Mouse (Mus musculus) hindbrain, embryonic 10.5 days (tissue): ENCODE measurements around the gene Fxr2. TPM values are rescaled to one million over a fixed set of nuclear protein-coding genes. Genes with fewer than 3 reads are reported as not detected.
A peak's percentile ranks its signal among the peaks of the same experiment; 100 is the strongest.

Experiments
- DNase-seq: peaks from one replicate; pipeline ENCODE4 v3.0.0-alpha.2; 2017; ENCODE audit warnings: low spot score
- H3K27ac ChIP-seq: fragments of 300-500 bp; sonication (generic); 2 replicates; pipeline ENCODE4 v1.5.1; 2016; ENCODE audit warnings: mild to moderate bottlenecking, moderate library complexity
- H3K27me3 ChIP-seq: fragments of 300-500 bp; sonication (generic); 2 replicates; pipeline ENCODE4 v1.6.1; 2016; ENCODE audit warnings: mild to moderate bottlenecking; ENCODE audit not compliant: poor library complexity, insufficient read depth, severe bottlenecking
- H3K36me3 ChIP-seq: fragments of 300-500 bp; sonication (generic); 2 replicates; pipeline ENCODE4 v1.6.1; 2016; ENCODE audit warnings: mild to moderate bottlenecking, moderate library complexity
- H3K4me1 ChIP-seq: fragments of 300-500 bp; sonication (generic); replicated peaks from 2 replicates; pipeline ENCODE4 v1.6.1; 2016; ENCODE audit warnings: mild to moderate bottlenecking
- H3K4me3 ChIP-seq: fragments of 300-500 bp; sonication (generic); 2 replicates; pipeline ENCODE4 v1.5.1; 2016; ENCODE audit warnings: mild to moderate bottlenecking, moderate library complexity
- H3K9me3 ChIP-seq: fragments of 300-500 bp; sonication (generic); 2 replicates; pipeline ENCODE4 v1.6.1; 2016; ENCODE audit warnings: mild to moderate bottlenecking, moderate library complexity
- WGBS: fragments of 180-500 bp; shearing (Covaris S2); methylation state at CpG from one replicate; pipeline ENCODE4 v1.1.7; 2016; 5-methylcytosine and 5-hydroxymethylcytosine counted together
- polyA plus RNA-seq: library from polyadenylated mRNA; unstranded; fragments of >200 nt; fragmentation: Nextera tagmentation; extraction: Ambion mirVana; gene quantifications from 2 replicates; pipeline ENCODE4 v1.2.1, GENCODE M21; 2016

The Fxr2 gene
- polyA plus RNA-seq, 1 experiment from 2014 or later: 47.4 TPM

GRCm38 (mm10) chr11:69653399-69653798, 20.6 kb downstream of the Fxr2 start:
- no peaks in the 10 kb centered on the region for H3K9me3 ChIP-seq
- H3K36me3 ChIP-seq: peaks cover 98% of the 10 kb centered on the region
- WGBS: 83% methylated on average over 5 of the region's 5 CpGs
- H3K4me3 ChIP-seq: no peak overlapping the region
- H3K27me3 ChIP-seq: no peaks in the 10 kb centered on the region
- peaks cover 34% of the 10 kb centered on the region for H3K4me1 ChIP-seq
- DNase-seq: no peak
- peak overlapping the region; percentile 16; the same call in 1 of the 2 replicates for H3K27ac ChIP-seq

- no peak for DNase-seq
- 49% methylated on average over 9 of the region's 9 CpGs for WGBS
- H3K4me1 ChIP-seq: peaks cover 34% of the 10 kb centered on the region
- no peak overlapping the region for H3K4me3 ChIP-seq
- no peaks in the 10 kb centered on the region for H3K9me3 ChIP-seq
- no peaks in the 10 kb centered on the region for H3K27me3 ChIP-seq
- 0 out of 2 replicates have a peak overlapping the region, but pooled peaks have one; percentile 66 for H3K27ac ChIP-seq
- peaks cover 97% of the 10 kb centered on the region for H3K36me3 ChIP-seq
Observed at GRCm38 (mm10) chr11:69654760-69655159, 22.0 kb downstream of the Fxr2 start.

- no peaks in the 10 kb centered on the region for H3K27me3 ChIP-seq
- H3K4me3 ChIP-seq: peak within 1 kb of the TSS; percentile 12; the same call in 1 of the 2 replicates
- peaks cover 97% of the 10 kb centered on the region for H3K36me3 ChIP-seq
- H3K9me3 ChIP-seq: no peaks in the 10 kb centered on the region
- peaks cover 34% of the 10 kb centered on the region for H3K4me1 ChIP-seq
- H3K27ac ChIP-seq: peak within 1 kb of the TSS; percentile 66
- WGBS: 23% methylated on average over 34 of the region's 34 CpGs
- peak; percentile 78 for DNase-seq
Observed at GRCm38 (mm10) chr11:69655264-69656064, 22.7 kb downstream of the Fxr2 start, which contains the start of gene Sox15. TSS of gene Sox15 (plus strand) at chr11:69655314.

GRCm38 (mm10) chr11:69656065-69656455, 23.3 kb downstream of the Fxr2 start:
- Histone ChIP-seq H3K4me1 (peaks cover 37% of the 10 kb centered on the region), H3K9me3 (no peaks in the 10 kb centered on the region), H3K36me3 (peaks cover 91% of the 10 kb centered on the region), H3K27me3 (no peaks in the 10 kb centered on the region), H3K4me3 (0 out of 2 replicates have a peak overlapping the region, but pooled peaks have one; percentile 9), H3K27ac (peak overlapping the region; percentile 66)
- no peak for DNase-seq
- WGBS: 81% methylated on average over 5 of the region's 5 CpGs

- peak overlapping the region; percentile 66 for H3K27ac ChIP-seq
- 81% methylated on average over 10 of the region's 10 CpGs for WGBS
- no peaks in the 10 kb centered on the region for H3K27me3 ChIP-seq
- H3K9me3 ChIP-seq: no peaks in the 10 kb centered on the region
- peaks cover 84% of the 10 kb centered on the region for H3K36me3 ChIP-seq
- H3K4me3 ChIP-seq: no peak overlapping the region
- peaks cover 45% of the 10 kb centered on the region for H3K4me1 ChIP-seq
- peak; percentile 61 for DNase-seq
Observed at GRCm38 (mm10) chr11:69656617-69657461, 24.0 kb downstream of the Fxr2 start.

GRCm38 (mm10) chr11:69657462-69657881, 24.7 kb downstream of the Fxr2 start:
- Histone ChIP-seq H3K27me3 (no peaks in the 10 kb centered on the region), H3K27ac (no peak overlapping the region), H3K4me1 (peaks cover 46% of the 10 kb centered on the region), H3K36me3 (peaks cover 77% of the 10 kb centered on the region), H3K9me3 (no peaks in the 10 kb centered on the region), H3K4me3 (no peak overlapping the region)
- no peak for DNase-seq
- WGBS: 85% methylated on average over 15 of the region's 15 CpGs

- Histone ChIP-seq H3K27me3 (no peaks in the 10 kb centered on the region), H3K27ac (peak overlapping the region; percentile 95), H3K4me3 (peak overlapping the region; percentile 60), H3K9me3 (no peaks in the 10 kb centered on the region), H3K4me1 (peaks cover 37% of the 10 kb centered on the region), H3K36me3 (peaks cover 71% of the 10 kb centered on the region)
- WGBS: 82% methylated on average over 3 of the region's 3 CpGs
- DNase-seq: no peak
Observed at GRCm38 (mm10) chr11:69661221-69661881, 28.6 kb downstream of the Fxr2 start.

GRCm38 (mm10) chr11:69662213-69662966, 29.6 kb downstream of the Fxr2 start, which contains the start of gene Mpdu1:
TSS of gene Mpdu1 (minus strand) at chr11:69662642.
- peaks cover 69% of the 10 kb centered on the region for H3K36me3 ChIP-seq
- H3K27ac ChIP-seq: peak within 1 kb of the TSS; percentile 95
- H3K4me3 ChIP-seq: peak within 1 kb of the TSS; percentile 60
- H3K4me1 ChIP-seq: peaks cover 29% of the 10 kb centered on the region
- WGBS: under 1% methylated on average over 48 of the region's 48 CpGs
- H3K9me3 ChIP-seq: no peaks in the 10 kb centered on the region
- no peaks in the 10 kb centered on the region for H3K27me3 ChIP-seq
- DNase-seq: peak; percentile 97

GRCm38 (mm10) chr11:69662967-69663671, 30.3 kb downstream of the Fxr2 start:
- H3K36me3 ChIP-seq: peaks cover 69% of the 10 kb centered on the region
- H3K9me3 ChIP-seq: no peaks in the 10 kb centered on the region
- H3K4me1 ChIP-seq: peaks cover 26% of the 10 kb centered on the region
- peak overlapping the region; percentile 60 for H3K4me3 ChIP-seq
- DNase-seq: no peak
- WGBS: 67% methylated on average over 13 of the region's 13 CpGs
- no peaks in the 10 kb centered on the region for H3K27me3 ChIP-seq
- peak overlapping the region; percentile 95 for H3K27ac ChIP-seq

GRCm38 (mm10) chr11:69663795-69664194, 31.0 kb downstream of the Fxr2 start:
- Histone ChIP-seq H3K9me3 (no peaks in the 10 kb centered on the region), H3K27ac (peak overlapping the region; percentile 95), H3K36me3 (peaks cover 69% of the 10 kb centered on the region), H3K27me3 (no peaks in the 10 kb centered on the region), H3K4me3 (no peak overlapping the region), H3K4me1 (peaks cover 26% of the 10 kb centered on the region)
- DNase-seq: no peak
- WGBS: 90% methylated on average over 6 of the region's 6 CpGs

GRCm38 (mm10) chr11:69664841-69665240, 32.1 kb downstream of the Fxr2 start:
- H3K36me3 ChIP-seq: peaks cover 70% of the 10 kb centered on the region
- H3K9me3 ChIP-seq: no peaks in the 10 kb centered on the region
- H3K4me3 ChIP-seq: peak overlapping the region; percentile 21
- no peak for DNase-seq
- H3K27ac ChIP-seq: no peak overlapping the region
- peaks cover 34% of the 10 kb centered on the region for H3K4me1 ChIP-seq
- 94% methylated on average over 7 of the region's 7 CpGs for WGBS
- H3K27me3 ChIP-seq: no peaks in the 10 kb centered on the region
